Mouse (Mus musculus) left cerebral cortex, adult 2 months (tissue): ENCODE data around the gene Carmil1. TPM values are rescaled to one million over a fixed set of nuclear protein-coding genes. Genes with fewer than 3 reads are reported as not detected.

Experiments used
- DNase-seq, 2 experiments: peaks; one replicate each; pipeline ENCODE4 v3.0.0; 2021 to 2022; ENCODE audit warnings: low spot score in 2 of 2, mixed read lengths in 1 of 2; ENCODE audit errors: extremely low spot score in 1 of 2
- H3K27ac ChIP-seq: fragments of 200-600 bp; 2 replicates; pipeline ENCODE4 v1.8.1; 2022
- H3K4me3 ChIP-seq: fragments of 200-600 bp; 2 replicates; pipeline ENCODE4 v1.8.1; 2022
- CTCF ChIP-seq: fragments of 200-600 bp; IDR thresholded peaks from 2 replicates; pipeline ENCODE4 v1.8.1; 2022; ENCODE audit warnings: antibody characterized with exemption, mild to moderate bottlenecking, moderate library complexity
- intact Hi-C: fragments of 180-260 bp; cut with DNase I; formaldehyde crosslinking; loops from one replicate; pipeline ENCODE4 v1.15.1; 2025
- total RNA-seq, 2 experiments: library from RNA; stranded (reverse); gene quantifications; 2 replicates each; pipeline ENCODE4 v1.2.3; 2021

Gene Carmil1
- total RNA-seq, 2 experiments from 2014 or later = 32.5 to 34.3 TPM

DNA sequence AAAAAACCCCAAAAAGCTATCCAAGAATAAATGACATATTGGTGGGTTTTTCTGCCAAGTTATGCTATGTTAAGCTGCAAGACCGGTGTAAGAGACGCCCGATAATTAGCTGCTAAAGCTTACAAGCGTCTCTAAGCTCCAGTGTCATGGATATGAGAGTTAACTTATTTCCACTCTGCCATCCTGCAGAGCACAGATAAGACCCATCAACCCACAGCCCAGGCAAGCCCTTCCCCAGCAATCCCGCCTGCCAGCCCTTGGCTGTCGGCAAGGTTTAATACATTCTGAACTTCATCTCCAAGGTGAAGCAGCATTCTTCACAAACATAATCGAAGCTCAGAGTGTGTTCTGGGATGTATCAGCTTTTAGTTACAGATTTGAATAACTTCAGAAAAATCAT, 240.4 kb downstream of the Carmil1 start:
- intact Hi-C loops = no loop called here
- no peak overlapping the region for H3K27ac ChIP-seq

DNA sequence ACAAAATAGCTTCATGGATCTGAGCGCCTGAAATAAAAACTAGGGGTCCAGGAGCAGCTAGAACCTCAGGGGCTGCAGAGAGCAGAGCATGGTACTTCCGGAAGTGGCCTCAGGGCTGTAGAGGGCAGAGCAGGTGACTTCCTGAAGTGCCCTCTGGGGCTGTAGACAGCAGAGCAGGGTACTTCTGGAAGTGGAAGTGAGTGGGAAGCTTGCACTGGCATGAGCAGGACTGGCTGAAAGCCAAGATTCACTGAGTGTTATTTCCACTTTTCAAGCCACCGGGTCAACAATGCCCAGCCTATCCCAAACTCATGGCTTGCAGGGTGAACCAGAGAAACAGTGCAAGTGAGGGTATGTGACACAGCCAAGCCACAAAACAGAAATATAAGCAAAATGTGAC, 243.1 kb downstream of the Carmil1 start:
- no peak overlapping the region for H3K27ac ChIP-seq
- intact Hi-C loops = no loop called here
- H3K4me3 ChIP-seq = no peak overlapping the region
- no peak for TF ChIP-seq CTCF
- DNase-seq = no peak

More for the DNA sequence above, 240.4 kb downstream of the Carmil1 start:
- TF ChIP-seq CTCF = no peak
- DNase-seq = no peak
- H3K4me3 ChIP-seq = no peak overlapping the region

DNA sequence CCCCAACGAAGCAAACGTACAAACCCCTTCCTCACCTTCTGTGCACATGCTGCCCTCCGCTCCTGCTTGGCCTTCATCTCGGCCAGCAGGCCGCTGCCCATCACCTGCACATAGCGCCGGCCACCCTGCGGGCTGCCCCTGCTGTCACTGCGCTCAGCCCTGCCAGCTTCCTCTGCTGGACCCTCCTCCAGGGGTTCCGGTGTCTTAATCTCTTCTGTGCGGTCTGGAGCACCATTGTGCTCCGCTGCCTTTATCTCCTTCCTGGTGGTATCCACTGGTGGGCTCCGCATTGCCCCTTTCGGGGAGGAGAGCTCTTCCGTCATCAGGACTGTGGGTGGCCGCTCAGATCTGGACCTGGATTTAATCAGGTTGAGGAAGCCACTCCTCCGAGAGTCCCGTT, 244.4 kb downstream of the Carmil1 start:
- no peak overlapping the region for H3K4me3 ChIP-seq
- TF ChIP-seq CTCF = no peak
- intact Hi-C loops = no loop called here
- no peak for DNase-seq
- H3K27ac ChIP-seq = no peak overlapping the region

DNA sequence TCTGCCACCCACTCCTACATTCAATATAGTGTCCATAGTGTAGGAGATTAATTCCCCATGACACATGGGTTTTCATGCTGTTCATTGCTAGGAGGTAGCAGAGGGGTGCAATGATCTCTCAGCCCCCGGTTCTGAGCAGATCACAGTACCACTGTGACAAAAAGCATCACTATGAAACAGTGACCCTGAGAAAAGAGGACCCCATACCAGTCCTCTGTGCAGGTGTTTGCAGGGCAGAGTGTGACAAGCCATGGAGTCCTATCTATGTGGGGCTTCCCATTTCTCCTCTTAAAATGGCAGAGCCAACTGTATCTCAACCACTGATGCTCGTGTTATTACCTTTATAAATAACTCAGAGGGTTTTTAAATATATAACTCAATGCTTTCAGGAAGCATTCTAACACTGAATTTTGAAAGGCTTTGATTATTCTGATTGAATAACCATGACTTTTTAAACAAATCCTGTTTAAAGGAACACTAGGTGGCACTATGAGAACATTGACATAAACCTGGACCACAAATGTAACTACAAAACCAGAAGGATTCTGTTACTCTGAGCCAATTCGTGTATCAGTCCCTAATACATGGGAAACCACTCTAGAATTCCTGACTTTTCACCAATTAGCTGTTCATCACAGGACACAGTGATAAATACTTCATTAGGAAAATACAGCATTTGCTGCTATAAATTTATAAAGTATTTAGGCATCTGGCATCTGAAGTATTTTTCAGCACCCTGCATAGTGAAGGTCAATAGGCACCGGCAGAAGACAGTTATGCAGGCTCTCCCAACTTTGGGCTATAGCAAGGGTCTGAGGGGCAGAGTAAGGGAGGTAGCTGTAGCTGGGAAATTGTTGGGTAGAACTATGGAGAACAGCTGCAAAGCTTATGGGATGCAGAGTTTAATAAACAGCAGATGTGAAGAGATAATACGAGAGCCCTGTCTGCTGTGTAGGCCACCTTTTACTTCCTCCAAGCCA, 253.1 kb downstream of the Carmil1 start:
- peak; percentile 67 for TF ChIP-seq CTCF
- intact Hi-C loops = loop anchor here (5.0 kb wide), 3 partner anchors 85 to 270 kb away; partner anchors contain the start of gene Carmil1
- H3K27ac ChIP-seq = no peak overlapping the region
- no peak overlapping the region for H3K4me3 ChIP-seq
- DNase-seq = no peak

DNA sequence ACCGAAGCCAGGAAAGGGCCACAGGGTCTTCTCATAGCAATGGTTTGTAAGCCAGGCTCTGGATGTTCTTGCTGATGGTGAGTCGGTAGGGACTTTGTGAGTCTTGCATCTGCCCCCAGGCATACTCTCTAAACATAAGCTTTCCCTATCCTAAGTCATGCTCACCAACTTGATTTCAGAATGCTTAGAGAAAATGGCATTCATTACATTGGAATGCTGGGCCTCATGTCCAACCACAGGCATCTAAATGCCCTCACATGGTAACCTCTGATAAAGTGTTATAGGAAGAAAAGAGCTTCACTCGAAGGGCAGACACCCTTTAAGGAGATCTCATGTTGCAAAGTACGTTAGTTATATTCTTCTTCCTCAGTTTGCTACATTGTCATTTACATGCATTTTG, 262.1 kb downstream of the Carmil1 start:
- intact Hi-C loops = no loop called here
- no peak for TF ChIP-seq CTCF
- DNase-seq = no peak
- H3K4me3 ChIP-seq = no peak overlapping the region
- H3K27ac ChIP-seq = no peak overlapping the region

DNA sequence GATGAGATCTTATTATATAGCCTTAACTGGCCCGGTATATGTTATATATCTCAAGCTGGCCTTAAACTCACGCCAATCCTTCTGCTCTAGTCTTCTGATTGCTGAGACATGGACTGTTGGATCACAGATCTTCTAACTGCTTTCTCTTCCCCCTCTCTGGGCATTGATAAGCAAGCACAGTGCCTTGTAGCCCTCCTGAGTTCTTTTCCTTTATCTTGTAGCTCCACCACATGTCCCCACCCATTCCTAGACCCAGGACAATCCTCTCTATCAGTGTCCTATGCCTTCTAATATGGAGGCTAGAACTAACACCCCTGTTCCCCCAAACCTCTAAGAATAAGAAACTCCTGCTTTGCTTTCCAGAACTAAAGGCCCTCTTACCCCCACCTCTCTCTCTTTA, 275.1 kb downstream of the Carmil1 start:
- no peak overlapping the region for H3K4me3 ChIP-seq
- intact Hi-C loops = loop anchor here (5.0 kb wide), 1 partner anchor 173 kb away; no protein-coding TSS in a partner anchor
- TF ChIP-seq CTCF = no peak
- DNase-seq = no peak
- no peak overlapping the region for H3K27ac ChIP-seq

DNA sequence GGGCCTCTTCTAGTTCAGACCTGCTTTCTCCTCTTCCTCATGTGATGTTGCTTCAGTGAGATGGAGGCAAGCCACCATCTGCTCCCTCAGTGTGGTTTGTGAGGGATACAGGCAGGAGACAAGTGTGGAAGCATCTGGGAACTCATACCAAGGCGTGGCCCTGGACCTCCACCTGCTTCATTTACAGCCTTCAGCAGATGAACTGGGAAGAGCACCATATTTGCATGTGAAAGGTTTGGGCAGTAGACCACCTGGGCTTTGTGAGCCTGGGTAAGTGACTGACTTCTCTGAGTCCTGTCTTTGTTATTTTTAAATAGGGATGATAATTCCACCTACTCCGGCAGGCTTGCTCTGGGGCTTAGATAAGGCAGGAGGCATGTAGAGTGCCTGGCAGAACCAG, 278.8 kb downstream of the Carmil1 start:
- intact Hi-C loops = no loop called here
- no peak overlapping the region for H3K4me3 ChIP-seq
- no peak overlapping the region for H3K27ac ChIP-seq
- no peak for TF ChIP-seq CTCF
- no peak for DNase-seq

DNA sequence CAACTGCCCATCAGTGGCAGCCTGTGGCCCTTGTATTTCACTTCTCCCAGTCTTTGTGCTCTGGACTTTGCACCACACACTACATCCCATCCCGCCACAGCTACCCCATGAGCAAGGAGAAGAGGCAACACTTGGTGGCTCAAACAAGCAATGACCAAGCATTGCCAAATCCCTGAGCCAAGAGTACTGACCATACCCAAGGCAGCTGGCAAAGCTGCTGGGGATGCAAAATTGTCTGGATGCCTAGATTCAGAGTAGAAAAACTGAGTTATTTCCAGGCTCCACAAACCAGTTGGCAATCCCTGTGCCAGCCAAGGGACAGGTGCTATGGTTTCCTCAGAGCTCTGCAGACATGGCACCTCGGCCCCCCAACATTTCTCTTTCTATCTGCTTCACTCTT, 279.5 kb downstream of the Carmil1 start:
- no peak for TF ChIP-seq CTCF
- no peak overlapping the region for H3K27ac ChIP-seq
- intact Hi-C loops = no loop called here
- DNase-seq = no peak
- H3K4me3 ChIP-seq = no peak overlapping the region

DNA sequence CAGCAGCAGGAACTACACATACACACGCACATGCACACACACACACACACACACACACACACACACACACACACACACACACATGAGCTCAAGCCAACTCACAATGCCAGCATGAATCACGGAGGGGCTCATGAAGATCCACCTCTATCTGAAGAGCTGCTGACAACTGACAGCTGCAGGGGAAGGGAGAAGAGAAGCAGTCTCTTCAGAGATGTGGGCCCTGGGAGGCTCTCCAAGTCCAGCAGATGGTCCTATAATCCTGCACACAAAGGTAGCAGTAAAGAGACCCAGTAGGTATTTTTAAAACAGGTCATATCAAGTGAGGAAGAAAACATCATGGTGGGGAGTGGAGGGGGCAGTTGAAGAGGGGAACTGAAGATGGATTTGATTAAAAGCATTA, 281.8 kb downstream of the Carmil1 start:
- no peak overlapping the region for H3K27ac ChIP-seq

DNA sequence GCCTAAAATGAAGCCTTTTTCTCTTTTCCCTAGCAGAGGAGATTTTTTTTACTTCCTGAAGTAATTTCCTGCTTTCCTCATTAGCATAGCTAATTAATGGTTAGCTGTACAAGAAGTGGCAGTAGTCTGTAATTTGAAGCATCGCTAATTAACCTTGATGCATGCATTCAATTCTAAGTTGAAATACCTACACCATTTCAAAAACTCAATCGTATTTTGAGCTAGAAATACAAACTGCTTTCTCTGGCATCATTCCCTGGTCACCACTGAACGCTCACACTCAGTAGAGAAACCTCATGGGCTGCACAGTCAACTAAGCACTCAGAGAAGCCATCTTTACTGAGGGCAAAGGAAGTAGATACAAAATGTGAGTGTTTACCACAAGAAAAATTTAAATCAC, 285.8 kb downstream of the Carmil1 start:
- Histone ChIP-seq H3K27ac (no peak overlapping the region), H3K4me3 (no peak overlapping the region)
- intact Hi-C loops = no loop called here
- TF ChIP-seq CTCF = no peak
- no peak for DNase-seq

More for the DNA sequence above, 281.8 kb downstream of the Carmil1 start:
- intact Hi-C loops = no loop called here
- no peak for DNase-seq
- TF ChIP-seq CTCF = no peak
- H3K4me3 ChIP-seq = no peak overlapping the region

DNA sequence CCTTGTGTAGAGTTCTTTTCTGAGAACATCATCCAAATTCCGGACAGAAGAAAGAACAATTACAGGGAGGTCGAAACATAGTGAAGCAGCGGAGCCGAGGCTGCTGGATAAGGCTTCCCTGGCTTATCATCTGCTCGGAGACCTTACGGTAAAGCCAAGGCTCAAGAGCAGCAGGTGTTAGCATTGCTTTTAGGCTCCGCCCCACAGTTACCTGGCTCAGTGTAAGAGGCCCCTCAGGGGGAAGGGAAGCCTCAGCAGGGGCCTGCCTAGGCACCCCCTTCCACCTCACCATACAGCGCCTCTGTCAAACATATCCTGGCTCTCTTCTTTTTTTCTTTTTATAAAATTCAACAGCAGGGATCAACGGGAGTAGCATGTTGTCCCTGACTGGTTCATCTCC, 286.6 kb downstream of the Carmil1 start:
- no peak overlapping the region for H3K27ac ChIP-seq
- intact Hi-C loops = no loop called here
- no peak overlapping the region for H3K4me3 ChIP-seq
- TF ChIP-seq CTCF = no peak
- DNase-seq = no peak

DNA sequence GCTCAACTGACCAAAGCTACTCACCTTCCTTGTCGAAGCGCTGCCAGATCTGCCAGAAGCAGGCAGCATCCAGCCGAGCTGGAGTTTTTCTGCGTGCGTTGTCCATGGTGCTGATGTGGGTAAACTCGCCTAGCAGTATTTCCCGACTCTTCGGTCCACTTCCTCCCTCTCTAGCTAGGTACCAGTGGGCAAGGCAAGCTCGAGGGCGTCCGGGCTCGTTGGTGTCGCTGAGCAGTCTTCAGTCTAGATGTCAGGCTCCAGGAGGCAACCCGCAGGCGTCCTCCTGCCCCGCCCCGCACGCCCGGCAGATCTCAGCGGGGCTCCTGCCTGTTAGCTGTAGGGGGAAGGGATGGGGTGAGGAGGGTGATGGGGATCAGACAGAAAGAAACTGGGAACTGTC, 289.7 kb downstream of the Carmil1 start, which contains the start of gene Scgn:
TSS of gene Scgn (minus strand) at position 287 of the 400 bp plus-strand sequence.
- Histone ChIP-seq H3K27ac (no peak within 1 kb of the TSS), H3K4me3 (peak within 1 kb of the TSS; percentile 19)
- DNase-seq = peak; percentile 15 to 32
- intact Hi-C loops = no loop called here
- TF ChIP-seq CTCF = no peak

DNA sequence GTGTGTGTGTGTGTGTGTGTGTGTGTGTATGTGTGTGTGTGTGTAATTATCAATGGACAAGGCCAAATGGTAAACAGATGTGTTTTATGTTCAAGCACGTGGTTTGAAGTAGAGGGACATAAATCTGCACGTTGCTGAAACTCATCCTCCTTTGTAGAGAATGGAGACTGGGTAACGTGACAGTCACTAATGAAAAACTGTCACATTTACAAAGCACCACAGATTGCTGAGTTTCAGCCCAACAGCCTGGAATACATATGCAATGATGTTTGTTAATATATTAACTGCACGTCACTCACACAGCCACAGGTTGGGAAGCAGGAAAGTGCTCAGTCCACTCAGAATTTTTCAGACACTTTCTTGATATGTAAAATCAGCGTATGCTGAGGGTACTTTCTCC, 290.1 kb downstream of the Carmil1 start:
- DNase-seq = no peak
- intact Hi-C loops = no loop called here
- no peak for TF ChIP-seq CTCF
- no peak overlapping the region for H3K4me3 ChIP-seq
- no peak overlapping the region for H3K27ac ChIP-seq
